Mouse (Mus musculus) kidney, adult 9 months (tissue): ENCODE data around the gene Armc7.
"Not testable (repeated sequence)": the region's sequence is repeated elsewhere in the genome, so short reads cannot be mapped to it uniquely, and the experiment has no call there.

Experiments used
- DNase-seq: peaks from one replicate; pipeline ENCODE4 v3.0.0; 2022

Gene Armc7

DNA sequence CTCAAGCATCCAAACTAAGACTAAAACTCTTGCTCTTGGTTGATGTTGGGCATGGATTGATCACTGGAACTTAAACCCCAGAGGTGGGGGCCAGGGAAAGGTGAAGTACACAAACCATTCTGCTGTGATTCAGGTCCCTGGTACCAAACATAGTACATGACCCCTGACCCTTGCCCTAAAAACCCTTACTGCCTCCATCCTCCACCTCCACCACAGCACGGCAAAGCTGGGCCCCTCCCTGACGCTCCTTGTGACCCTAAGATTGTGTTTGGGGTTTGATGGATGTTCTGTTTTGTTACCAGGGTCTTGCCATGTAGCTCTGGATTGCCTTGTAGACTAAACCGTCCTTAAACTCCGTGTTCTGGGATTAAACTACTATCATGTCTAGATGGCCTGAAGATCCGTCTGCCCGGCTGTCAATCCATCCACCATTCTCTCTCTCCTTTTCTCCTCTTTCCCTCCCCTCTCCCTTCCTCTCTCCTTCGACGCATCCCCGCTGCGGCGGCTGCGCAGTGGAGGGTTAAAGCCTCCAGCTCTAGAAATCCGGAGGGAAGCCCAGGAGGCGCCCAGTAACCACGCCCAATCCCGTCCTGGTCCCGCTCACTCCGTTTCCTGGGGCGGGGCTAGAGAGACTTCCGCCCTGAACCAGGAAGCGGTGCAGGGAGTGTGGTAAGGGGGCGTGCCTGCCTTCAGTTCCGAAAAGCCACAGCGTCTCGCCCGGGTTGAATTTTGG, at the start of gene Armc7:
Gene Armc7, plus strand, starts transcription at position 643 of the 733 bp plus-strand sequence.
- peak; percentile 97 for DNase-seq

GRCm38 (mm10) chr11:115425671-115426070, 49.8 kb upstream of the Armc7 start:
- no peak for DNase-seq

DNA sequence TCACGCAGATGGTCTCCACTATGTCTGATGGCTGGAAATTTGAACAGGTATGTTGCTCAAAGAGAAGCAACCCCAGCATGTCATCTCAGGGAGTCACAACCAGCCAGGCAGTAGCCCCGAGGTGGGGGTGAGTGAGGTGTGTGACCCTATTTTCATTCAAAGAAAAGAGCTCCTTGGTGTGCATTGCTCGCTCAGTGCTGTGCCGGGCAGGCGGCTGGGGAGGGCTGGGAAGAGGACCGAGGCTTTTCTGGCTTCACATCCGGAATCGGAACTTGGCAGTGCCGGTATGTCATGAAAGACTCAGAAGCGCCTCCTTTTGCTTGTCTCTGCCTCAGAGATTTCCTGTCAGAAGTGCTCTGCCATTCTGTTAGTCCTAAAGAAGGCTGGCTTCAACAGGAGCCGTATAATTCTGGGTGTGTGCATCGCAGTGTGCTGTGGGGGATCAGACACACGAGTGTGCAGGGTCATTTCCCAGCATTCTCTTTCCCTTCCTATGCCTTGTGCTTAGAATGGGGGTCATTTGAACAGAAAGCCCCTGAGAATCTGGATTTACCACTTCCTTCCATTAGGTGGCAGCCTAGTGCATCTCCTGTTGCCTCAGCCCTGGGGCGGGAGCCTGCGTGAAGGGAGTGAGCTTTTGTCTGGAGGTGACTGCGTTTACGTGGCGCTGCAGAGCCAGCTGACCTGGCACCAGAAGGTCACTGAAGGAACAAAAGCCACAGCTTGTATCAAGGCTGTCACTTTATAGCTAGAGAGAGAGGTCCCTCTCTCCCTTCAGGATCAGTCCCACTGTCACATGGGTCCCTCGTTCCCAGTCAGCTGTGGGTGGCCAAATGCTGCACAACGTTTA, 47.8 kb upstream of the Armc7 start:
- peak; percentile 83 for DNase-seq

DNA sequence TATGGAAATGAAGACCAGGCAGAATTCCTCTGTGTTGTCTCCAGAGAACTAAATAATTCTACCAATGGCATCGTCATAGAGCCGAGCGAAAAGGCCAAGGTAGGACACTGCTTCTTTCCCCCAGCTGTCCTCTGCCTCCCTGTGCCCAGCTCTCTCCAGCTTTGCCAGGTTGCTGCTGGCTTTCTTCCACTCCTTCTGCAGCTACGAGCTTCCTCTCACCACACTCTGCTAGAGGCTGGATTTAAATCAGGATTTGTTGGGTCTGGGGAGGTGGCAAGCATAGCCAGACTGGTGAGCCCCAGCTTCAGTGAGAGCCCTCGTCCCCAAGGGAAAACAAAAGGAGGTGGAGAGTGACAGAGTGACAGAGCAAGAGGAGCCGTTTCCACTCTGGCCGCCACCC, 46.2 kb upstream of the Armc7 start:
- DNase-seq = no peak

DNA sequence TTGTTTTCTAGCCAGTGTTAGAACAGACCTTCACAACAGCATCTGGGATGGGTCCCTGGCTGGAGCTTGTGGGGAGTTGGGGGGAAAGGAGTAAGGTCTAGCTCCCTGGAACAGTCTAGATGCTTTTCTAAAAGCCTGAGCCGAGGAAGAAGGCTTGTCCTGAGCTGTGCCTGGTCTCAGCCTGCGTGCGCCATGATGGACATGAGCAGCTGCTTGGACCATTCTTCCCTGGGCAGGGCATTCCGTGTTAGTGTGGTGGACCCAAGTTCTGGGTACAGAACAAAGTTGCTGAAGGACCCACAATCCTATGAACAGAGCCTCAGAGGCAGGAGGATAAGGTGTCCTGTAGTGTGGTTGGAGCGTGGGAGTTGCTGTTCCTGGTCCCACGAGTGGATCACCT, 44.9 kb upstream of the Armc7 start:
- DNase-seq = no peak

GRCm38 (mm10) chr11:115432814-115433213, 42.7 kb upstream of the Armc7 start:
- no peak for DNase-seq

DNA sequence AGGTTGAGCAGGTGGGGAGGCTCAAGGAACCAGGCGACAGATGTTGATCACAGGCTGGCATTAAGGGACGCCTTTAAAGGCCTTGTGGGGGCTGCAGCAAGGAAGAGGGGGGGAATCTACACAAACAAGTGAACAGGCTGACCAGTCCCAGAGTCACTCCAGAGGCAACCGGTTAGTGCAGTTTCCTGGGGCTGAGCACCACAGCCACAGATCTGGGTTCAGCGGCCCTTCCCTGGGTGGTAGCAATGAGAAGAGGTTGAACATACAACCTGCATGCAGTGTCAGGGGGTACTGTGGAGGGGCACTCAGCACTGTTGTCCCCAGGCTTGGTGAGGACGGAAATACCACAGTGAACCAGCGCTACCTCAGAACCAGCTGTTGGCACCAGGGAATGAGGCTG, 42.1 kb upstream of the Armc7 start:
- no peak for DNase-seq

DNA sequence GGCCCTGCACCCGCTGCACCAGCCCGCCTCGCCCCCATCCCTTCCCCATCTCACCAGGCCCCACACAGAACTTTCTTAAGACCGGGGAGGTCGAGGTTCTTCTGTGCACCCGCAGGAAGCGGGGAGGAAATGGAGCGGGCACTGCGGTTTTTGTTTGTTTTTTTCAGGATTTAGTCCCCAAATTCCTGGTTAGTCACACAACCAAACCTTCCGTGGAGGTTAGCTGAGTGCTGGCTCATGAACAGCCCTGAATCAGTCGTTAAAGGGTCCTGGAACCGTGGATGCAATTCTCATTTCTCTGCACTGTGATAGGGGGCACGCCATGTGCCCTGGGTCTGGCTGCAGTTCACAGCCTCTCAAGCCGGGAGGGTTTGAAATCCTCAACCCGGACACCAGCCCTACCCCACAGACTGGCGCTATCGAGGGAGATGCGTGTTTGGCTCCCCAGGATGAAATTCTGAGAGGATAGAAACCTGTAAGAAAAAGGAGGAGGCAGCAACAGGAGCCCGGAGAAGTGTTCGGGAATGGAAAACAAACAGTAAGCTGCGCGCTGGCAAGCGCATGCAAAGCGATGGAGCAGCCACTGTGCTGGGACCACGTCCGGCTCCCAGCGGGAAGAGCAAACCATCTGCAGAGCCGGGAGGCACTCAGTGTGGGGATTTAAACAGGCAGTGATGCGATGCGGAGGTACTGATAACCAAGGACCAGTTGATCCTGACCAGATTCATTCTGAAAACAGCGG, 39.7 kb upstream of the Armc7 start:
- DNase-seq = no peak

DNA sequence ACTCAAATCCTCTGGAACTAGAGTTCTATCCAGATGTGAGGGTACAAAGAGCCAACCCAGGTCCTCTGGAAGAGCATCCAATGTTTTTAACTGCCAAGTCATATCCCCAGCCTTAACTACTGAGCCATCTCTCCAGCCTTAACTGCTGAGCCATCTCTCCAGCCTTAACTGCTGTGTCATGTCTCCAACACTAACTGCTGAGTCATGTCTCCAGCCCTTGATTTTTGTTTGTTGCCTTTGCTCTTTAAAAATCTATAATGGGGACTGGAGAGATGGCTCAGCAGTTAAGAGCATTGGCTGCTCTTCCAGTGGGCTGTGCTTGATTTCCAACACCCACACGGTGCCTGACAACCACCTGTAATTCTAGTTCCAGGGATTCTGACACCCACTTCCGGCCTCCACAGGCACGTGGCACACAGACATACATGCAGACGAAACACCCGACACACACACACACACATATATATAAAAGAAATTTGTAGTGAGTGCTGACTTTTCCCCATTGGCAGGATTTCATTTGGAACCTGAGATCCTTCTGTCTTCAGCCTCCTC, 37.8 kb upstream of the Armc7 start:
- no peak for DNase-seq

GRCm38 (mm10) chr11:115439326-115439725, 36.1 kb upstream of the Armc7 start:
- DNase-seq = no peak

DNA sequence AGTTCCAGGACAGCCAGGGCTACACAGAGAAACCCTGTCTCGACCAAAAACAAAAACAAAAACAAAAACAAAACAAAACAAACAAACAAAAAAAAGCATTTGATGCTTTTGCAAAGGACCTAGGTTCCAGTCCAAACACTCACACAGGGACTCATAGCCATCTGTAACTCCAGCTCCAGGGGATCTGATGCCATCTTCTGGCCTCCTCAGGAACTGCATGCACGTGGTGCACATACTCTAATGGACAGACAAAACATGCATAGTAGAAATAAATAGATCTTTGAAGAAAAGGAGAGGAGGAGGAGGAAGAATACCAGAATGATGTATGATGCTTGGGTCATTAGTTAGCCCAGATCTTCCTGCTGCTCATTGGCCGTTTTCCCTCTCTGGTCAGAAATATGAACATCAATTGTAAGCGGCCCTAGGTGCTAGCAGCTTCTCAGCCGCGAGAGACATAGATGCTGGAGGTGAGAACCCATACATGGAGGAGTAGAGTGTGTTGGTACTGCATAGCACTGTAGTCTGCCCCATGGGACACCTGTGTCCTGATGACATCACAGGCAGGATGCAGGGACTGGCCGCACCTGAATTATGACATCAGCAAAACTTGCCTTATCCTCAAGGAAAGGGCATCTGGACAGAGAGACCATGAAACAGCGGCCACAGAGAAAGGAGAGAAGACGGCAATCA, 35.4 kb upstream of the Armc7 start, which contains the start of gene Trim80:
Gene Trim80, plus strand, starts transcription at position 640 of the 690 bp plus-strand sequence.
- DNase-seq = no peak

DNA sequence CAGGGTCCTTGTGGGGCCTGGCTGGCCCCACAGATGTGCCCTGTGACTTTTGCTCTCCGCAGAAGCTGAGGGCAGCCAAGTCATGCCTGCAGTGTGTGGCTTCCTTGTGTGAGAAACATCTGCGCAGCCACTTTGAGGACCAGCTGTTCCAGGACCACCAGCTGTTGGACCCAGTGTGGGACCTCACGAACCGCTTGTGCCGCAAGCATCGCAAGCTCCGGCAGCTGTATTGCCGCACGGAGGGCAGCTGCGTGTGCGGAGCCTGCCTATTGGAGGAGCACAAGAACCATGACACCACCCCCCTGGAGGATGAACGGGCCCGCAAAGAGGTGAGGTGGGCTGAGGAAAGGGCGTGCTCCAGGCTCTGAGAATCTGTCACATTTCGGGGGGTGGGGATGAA, 34.0 kb upstream of the Armc7 start:
- DNase-seq = no peak

- peak; percentile 78 for DNase-seq
Measured at GRCm38 (mm10) chr11:115446906-115447305, 28.6 kb upstream of the Armc7 start.

- DNase-seq = peak; percentile 76
Measured at GRCm38 (mm10) chr11:115447321-115447885, 28.1 kb upstream of the Armc7 start.

- DNase-seq = peak; percentile 91
Measured at GRCm38 (mm10) chr11:115448075-115448474, 27.4 kb upstream of the Armc7 start.

DNA sequence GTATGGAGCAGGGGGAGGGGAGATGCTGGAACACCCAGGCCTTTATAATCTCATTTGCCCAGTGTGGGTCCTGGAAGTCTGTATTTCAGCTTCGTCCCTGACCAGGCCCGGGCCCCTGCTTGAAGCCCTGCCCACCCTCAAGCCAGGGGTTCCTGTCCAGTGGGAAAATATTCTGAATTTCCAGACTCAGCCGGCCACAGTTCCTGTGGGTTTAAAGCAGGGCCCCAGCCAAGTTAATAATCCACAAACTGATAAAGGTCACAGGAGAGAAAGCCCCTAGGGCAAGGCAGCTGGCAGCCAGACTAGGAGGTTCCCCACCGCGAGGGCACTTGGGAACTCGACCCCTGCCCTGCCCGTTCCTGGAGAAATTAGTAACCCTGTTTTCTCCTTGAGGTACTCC, 26.5 kb upstream of the Armc7 start:
- DNase-seq = peak; percentile 94

DNA sequence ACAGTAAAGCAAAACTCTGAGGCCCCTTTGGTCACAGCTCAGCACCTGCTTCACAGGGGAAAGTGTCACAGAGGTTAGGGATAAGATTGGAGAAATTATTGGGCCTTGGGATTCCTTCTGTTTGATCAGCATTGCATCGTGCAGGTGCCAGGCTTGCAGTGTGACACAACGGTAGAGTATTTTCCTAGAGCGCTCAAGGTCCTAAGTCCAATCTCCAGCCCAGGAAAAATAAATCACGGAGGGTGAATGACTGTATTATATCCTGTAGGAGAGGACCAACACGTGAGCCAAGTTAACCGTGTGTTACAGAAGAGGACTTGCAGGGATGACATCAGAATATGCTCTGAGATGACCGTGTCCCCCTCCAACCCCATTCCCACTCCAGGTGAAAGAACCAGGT, 25.3 kb upstream of the Armc7 start:
- peak; percentile 84 for DNase-seq

DNA sequence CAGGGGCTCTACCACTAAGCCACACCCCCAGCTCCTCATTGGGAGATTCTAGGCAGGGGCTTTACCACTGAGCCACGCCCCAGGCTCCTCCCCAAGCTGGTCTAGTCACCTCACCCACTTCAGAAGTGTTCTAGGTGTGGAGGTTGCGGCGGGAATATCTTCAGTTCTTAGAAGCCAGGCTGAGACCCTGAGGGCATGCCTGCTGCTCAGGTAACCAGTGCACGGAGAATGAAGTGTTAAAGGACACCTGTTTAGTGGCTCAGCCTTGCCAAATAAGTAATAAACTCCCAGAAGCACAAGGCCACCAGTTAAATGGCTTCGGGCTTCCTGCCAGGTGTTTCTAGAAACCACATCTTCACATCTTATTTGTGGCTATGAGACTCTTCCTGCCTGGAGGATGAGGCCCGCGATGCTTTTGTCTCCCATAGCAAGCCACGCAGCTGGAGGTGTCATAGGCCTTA, 23.7 kb upstream of the Armc7 start:
- peak; percentile 56 for DNase-seq

GRCm38 (mm10) chr11:115452281-115452860, 23.1 kb upstream of the Armc7 start:
- DNase-seq = no peak

GRCm38 (mm10) chr11:115453306-115453705, 22.2 kb upstream of the Armc7 start:
- DNase-seq = peak; percentile 47

DNA sequence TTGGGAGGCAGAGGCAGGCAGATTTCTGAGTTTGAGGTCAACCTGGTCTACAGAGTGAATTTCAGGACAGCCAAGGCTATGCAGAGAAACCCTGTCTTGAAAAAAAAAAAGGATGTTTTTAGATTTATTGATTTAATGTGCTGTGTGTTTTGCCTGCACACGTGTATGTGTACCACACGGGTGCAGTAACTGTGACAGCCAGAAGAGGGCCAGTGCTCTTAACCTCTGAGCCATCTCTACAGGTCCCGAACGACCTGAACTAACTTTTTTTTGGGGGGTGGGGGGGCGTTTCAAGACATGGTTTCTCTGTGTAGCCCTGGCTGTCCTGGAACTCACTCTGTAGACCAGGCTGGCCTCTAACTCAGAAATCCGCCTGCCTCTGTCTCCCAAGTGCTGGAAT, 20.6 kb upstream of the Armc7 start:
- DNase-seq = not testable (repeated sequence)

- DNase-seq = no peak
Measured at GRCm38 (mm10) chr11:115455619-115456018, 19.8 kb upstream of the Armc7 start.
